Mouse (Mus musculus): ENCODE results near the gene Dach1.

DNA sequence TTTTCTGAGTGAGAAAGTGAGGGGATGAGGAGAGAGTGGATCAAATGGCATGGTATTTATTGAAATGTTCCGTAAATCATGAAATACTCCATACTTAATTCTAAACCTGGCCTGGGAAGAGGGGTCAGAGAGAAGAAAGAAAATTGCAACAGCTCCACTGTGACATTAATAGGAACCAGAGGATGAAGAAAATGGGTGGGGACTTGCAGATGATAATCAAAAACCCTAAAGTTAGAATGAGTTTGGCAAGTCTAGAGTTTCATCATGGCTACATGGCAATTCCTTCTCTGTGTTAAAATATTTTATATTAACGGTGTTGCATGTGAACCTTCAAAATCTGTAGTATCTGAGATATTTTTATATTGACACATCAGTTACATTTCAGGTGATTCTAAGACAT, 80.3 kb downstream of the Dach1 start:
- no peak for TF ChIP-seq TAL1 (IDR thresholded peaks at IDR 0.05; ENCODE audit: low read length)
- no peak for TF ChIP-seq GATA1 (IDR thresholded peaks at IDR 0.05; ENCODE audit: low read length)

Measured in erythroblast, embryonic 14.5 days (primary cell).